Mouse (Mus musculus): Measurements from ENCODE around the gene Tmem179.

The Tmem179 gene
- long read RNA-seq, experiment 1, transcript Tmem179-201 (4 exons, 2,380 nt), result major isoform, 14 of 16 reads
- long read RNA-seq, experiment 1, partial matches to known transcripts, result 0 of 16 reads
- long read RNA-seq, experiment 1, other reads (novel, unspliced or antisense), result 2 of 16 reads
- long read RNA-seq, experiment 2, transcript Tmem179-201 (4 exons, 2,380 nt), result major isoform, 34 of 35 reads
- long read RNA-seq, experiment 2, partial matches to known transcripts, result 0 of 35 reads
- long read RNA-seq, experiment 2, other reads (novel, unspliced or antisense), result 1 of 35 reads

DNA sequence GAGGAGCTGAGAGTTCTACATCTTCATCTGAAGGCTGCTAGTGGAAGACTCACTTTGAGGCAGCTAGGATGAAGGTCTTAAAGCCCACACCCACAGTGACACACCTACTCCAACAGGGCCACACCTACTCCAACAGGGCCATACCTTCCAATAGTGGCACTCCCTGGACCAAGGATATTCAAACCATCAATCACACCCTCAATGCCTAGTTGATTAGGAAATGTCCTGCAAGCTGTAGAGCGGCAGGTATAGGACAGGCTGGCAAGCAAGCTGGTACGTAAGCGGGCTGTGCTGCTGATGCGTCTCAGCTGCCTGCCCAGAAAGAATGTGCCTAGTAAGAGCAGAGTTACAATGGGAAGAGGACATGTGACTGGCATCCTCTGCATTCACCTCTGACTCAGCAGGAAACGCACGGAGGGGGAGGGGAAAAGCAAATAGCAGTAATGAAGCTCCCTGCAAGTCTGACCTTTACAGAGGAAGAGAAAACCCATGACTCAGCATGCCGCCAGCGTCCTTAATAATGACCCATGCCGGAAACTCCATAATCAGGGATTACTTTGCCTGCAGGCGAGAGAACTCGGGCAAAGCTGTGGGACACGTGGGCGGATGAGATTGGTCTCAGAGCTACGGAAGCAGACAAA, at the start of gene Tmem179:
Gene Tmem179 (minus strand): TSS at position 51 of the 641 bp plus-strand sequence.
- intact Hi-C loops (cut with DNase I), result no loop called here

DNA sequence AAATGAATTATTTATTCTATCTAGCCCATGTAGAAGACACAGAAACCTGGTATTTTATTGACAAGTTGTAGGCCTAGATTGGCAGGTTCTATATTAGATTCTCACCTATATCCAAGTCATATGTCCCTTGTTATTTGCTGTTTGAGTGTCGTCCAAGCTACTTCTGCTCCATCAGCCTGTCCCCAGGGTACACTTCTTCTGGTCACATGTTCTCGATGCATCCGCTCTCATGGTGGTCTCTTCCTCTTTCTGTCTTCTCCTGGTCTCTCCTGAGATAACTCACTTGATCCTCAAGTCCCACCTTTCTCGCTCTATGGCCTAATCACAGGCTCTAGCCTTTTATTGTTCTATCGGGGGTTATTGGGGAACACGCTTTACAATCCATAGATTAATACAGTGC, 46.5 kb upstream of the Tmem179 start:
- intact Hi-C loops (cut with DNase I), result no loop called here

DNA sequence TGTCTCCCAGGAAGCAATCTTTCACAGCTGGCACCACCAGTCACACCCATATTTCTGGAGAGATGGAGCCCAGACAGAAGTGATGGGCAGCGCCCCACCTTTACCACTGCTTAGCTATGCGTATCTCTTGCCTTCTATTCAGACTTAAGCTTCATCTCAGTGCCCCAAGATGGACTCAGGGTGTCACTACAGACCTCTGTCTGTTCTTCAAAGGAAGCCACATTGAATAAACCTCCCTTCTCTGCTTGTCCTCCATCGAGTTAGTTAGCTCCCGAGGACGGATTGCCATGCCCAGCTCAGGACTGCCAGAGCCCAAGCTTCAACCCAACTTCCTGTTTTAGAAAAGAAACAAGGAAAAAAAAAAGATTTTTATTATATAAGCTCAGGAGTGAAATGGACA, 45.9 kb upstream of the Tmem179 start:
- intact Hi-C loops (cut with DNase I), result no loop called here

- intact Hi-C loops (cut with DNase I), result no loop called here
Observed at GRCm38 (mm10) chr12:112561163-112561562, 44.6 kb upstream of the Tmem179 start.

- intact Hi-C loops (cut with DNase I), result no loop called here
Observed at GRCm38 (mm10) chr12:112560176-112560797, 43.7 kb upstream of the Tmem179 start.

GRCm38 (mm10) chr12:112559671-112560070, 43.1 kb upstream of the Tmem179 start:
- intact Hi-C loops (cut with DNase I), result loop anchor here (10.0 kb wide), 1 partner anchor 145 kb away; no protein-coding TSS in a partner anchor

- intact Hi-C loops (cut with DNase I), result loop anchor here (10.0 kb wide), 1 partner anchor 146 kb away; no protein-coding TSS in a partner anchor
Observed at GRCm38 (mm10) chr12:112559231-112559630, 42.7 kb upstream of the Tmem179 start.

- intact Hi-C loops (cut with DNase I), result loop anchor here (10.0 kb wide), 1 partner anchor 148 kb away; no protein-coding TSS in a partner anchor
Observed at GRCm38 (mm10) chr12:112557219-112557618, 40.7 kb upstream of the Tmem179 start.

GRCm38 (mm10) chr12:112556531-112557060, 40.0 kb upstream of the Tmem179 start:
- intact Hi-C loops (cut with DNase I), result loop anchor here (10.0 kb wide), 1 partner anchor 148 kb away; no protein-coding TSS in a partner anchor

DNA sequence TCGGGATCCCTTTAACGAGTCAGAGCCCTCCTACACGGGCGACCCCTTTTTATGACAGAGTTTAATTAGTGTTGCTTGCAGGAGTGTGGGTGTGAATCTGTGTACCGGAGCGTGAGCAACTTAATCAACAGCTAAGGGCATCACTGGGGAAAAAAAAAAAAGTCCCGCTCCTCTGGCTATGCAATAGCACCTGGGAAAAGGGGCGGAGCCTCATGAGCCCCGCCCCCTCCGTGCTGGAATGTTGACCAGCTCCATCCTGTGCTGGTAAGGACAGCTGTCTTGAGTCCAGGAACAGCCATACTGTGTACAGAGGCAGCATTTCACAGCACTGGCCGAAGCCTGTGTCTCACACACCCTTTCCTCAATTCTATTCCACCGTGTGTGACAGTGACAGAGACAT, 38.4 kb upstream of the Tmem179 start:
- intact Hi-C loops (cut with DNase I), result loop anchor here (5.0 to 10.0 kb wide), 2 partner anchors 67 to 150 kb away; partner anchors contain the start of gene Adssl1

- intact Hi-C loops (cut with DNase I), result loop anchor here (1.0 to 10.0 kb wide), 3 partner anchors 53 to 152 kb away; partner anchors contain the start of gene Adssl1
Observed at GRCm38 (mm10) chr12:112552520-112552919, 36.0 kb upstream of the Tmem179 start.

DNA sequence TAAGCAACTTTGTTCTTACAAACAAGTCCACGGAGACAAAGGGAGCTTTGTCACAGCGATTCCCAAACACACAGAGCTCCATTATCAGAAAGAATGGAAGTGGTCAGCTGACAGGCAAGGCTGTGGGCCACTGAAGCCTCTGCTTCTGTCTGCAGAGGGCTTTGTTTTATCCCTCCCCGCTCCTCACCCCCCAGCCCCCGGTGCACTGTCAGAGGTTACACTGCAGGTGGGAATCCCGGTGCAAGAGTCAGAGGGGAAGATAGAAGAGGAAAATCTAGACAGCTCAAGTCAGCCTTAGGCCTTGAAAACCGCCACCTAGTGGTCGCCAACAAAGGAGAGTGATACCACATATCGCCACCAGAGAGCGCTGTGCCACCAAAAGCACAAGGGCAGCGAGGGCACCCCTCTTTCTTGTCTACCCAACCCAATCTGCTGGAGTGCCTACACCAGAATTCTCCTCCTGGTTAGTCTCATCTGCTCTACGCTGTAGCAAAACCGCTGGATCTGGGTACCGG, 35.4 kb upstream of the Tmem179 start:
- intact Hi-C loops (cut with DNase I), result loop anchor here (1.0 to 10.0 kb wide), 3 partner anchors 53 to 153 kb away; partner anchors contain the start of gene Adssl1

DNA sequence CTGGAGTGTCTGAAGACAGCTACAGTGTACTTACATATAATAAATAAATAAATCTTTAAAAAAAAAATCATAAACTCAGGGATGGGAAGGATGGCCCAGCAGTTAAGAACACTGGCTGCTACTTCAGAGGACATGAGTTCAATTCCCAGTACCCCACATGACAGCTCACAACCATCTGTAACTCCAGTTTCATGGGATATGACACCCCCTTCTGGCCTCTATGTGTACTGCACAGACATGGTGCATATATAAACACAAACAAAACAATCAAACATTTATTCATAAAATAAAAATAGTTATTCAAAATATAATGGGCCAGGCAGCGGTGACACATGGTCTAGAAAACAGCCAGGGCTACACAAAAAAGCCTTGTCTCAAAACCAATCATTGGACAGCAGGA, 32.7 kb upstream of the Tmem179 start:
- intact Hi-C loops (cut with DNase I), result loop anchor here (10.0 kb wide), 1 partner anchor 134 kb away; no protein-coding TSS in a partner anchor

DNA sequence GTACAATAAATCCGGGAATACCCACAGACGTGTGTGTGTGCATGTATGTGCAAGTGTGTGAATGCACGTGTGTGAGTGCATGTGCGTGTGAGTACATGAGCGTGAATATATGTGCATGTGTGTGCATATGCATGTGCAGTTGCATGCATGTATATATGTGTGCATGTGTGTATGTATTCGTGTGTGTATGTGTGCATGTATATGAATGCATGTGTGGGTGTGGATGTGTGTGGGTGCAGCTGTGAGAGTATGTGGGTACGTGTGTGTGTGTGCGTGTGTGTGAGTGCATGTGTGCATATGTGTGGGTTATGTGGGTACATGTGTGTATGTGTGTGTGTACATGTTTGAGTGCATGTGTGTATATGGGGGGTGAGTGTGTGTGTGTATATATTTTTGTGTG, 29.6 kb upstream of the Tmem179 start:
- intact Hi-C loops (cut with DNase I), result loop anchor here (10.0 kb wide), 1 partner anchor 131 kb away; no protein-coding TSS in a partner anchor

DNA sequence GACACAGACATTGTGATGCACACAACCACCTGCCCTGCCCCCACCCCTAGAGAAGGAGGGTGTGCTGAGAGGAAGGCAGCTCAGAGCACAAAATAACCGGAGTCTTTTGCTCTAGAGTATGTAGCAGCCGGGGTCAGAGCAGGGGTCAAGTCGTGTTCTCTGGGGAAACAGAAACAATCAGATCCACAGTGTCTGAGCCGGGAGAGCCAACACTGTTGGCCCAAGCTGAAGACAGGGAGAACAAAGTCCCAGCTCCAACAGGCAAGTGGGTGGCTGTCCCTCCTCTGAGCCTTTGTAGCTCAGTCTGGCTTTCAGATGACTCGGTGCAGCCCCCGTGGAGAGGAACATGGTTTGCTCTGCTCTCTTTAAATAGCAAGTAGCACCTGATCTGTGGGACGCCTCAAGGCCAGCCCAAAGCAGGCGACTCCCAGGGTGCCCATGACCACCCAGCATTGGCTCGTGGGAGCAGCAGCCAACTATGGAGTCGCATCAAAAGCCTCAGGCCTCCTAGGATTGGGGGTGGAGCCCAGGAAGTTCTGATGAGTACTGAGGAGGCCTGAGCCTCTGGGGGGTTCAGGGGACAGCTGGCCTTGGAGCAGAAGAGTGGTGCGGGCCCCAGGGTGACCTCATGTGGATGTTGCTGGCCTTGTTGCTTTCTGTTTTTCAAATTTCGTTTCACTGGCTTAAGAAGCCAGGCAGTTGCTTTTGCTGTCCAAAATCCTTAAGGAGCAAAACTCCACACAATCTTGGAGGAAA, 28.6 kb upstream of the Tmem179 start:
- intact Hi-C loops (cut with DNase I), result loop anchor here (5.0 to 10.0 kb wide), 3 partner anchors 48 to 130 kb away; no protein-coding TSS in a partner anchor

GRCm38 (mm10) chr12:112543941-112544340, 27.4 kb upstream of the Tmem179 start:
- intact Hi-C loops (cut with DNase I), result loop anchor here (1.0 to 10.0 kb wide), 4 partner anchors 47 to 399 kb away; no protein-coding TSS in a partner anchor

DNA sequence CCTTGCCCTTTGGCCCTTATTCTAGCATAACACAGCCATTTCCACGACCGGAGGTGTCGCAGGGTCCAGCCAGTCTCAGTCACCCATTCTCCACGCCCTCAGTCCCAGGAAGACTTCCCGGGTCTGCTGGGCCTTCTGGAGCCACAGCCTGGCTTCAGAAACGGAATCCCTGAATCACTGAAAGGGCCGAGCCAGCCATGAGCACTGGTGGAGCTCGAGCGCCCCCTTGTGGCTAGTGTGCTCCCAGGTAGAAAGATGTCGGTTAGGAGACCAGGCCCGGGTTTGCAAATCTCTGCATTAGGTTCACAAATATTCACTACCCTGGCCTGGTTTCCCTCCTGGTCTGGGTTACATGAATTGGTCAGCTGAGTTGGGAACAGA, 26.4 kb upstream of the Tmem179 start:
- intact Hi-C loops (cut with DNase I), result loop anchor here (1.0 to 10.0 kb wide), 4 partner anchors 46 to 398 kb away; no protein-coding TSS in a partner anchor

DNA sequence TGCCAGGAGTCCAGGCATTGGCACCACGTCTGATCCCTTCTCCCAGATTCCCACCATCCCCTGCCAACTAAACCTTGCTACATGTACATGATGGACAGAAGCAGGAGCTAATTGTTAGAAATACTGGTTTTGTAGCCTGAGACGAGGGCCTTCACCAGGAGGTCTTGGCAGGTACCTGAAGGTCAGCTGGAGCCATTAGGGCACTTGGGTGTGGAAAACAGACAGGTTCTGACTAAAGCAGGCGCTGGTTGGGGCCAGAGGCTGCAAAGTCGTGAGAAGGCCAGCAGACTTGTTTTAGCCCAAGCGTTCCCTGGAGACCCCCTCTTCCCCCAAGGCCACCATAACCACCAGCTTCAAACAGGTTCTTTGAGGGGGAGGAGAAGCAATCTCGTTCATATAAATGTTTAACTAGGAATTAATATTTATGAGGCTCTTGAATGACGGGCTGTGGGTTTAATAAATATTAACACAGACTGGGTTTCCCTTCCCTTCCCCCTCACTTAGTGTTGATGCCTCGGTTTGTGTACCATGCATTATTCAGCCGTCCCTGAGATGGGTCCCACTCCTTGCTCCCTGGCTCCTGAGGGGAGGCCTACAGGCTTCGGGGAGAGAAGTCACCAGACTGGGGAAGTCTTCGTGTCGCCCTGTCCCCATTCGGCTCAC, 25.8 kb upstream of the Tmem179 start:
- intact Hi-C loops (cut with DNase I), result loop anchor here (5.0 to 10.0 kb wide), 3 partner anchors 45 to 128 kb away; no protein-coding TSS in a partner anchor

DNA sequence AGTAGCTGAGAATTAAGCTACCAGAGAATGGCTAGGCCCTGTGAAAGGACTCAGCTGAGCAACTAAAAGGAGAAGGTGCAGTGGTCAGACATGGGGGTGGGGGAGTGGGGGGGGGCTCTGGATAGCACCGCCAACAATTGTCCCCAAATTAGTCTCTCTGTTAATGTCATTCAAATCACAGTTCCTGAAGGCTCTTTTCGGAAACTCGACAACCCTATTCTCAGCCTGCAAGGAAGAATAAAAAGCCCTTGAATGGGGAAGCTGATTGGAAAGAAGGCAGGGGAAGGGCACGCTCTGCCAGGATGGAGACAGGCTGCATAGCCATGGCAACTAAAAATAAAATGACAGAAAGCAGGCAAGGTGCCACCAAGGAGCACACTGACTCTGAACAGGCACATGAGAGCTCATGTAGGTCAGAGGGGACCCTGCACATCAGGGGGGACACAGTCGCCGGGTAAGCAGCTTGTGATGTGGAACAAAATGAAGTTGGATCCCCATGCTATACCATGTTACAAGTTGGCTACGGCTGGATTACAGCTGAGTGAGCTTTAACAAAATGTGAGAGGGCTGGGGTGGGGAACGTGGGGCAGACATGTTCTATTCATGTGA, 25.0 kb upstream of the Tmem179 start:
- intact Hi-C loops (cut with DNase I), result loop anchor here (5.0 to 10.0 kb wide), 3 partner anchors 44 to 127 kb away; no protein-coding TSS in a partner anchor

Data from adrenal gland (tissue).